Mouse (Mus musculus) myocyte (in vitro differentiated cells): Measurements from ENCODE around the gene Trim26. TPM values are rescaled to one million over a fixed set of nuclear protein-coding genes. Genes with fewer than 3 reads are reported as not detected.

Experiments used
- H3K27me3 ChIP-seq: one replicate; pipeline ENCODE4 v1.6.1; 2011; ENCODE audit not compliant: control insufficient read depth, insufficient read depth, insufficient read length
- H3K36me3 ChIP-seq: one replicate; pipeline ENCODE4 v1.6.1; 2011; ENCODE audit not compliant: control insufficient read depth, insufficient read depth
- H3K4me2 ChIP-seq: one replicate; pipeline ENCODE4 v1.6.1; 2011; ENCODE audit warnings: low read depth, control low read depth
- H3K4me3 ChIP-seq: one replicate; pipeline ENCODE4 v1.5.1; 2011; ENCODE audit warnings: mild to moderate bottlenecking, control low read depth, moderate library complexity
- H3K79me2 ChIP-seq: one replicate; pipeline ENCODE4 v1.6.1; 2011; ENCODE audit not compliant: control insufficient read depth, insufficient read depth
- H3ac ChIP-seq: one replicate; pipeline ENCODE4 v1.6.1; 2011; ENCODE audit not compliant: control insufficient read depth, insufficient read length
- CEBPB ChIP-seq: IDR thresholded peaks from 2 replicates; pipeline ENCODE4 v1.6.1; 2011; ENCODE audit warnings: mild to moderate bottlenecking, moderate library complexity; ENCODE audit not compliant: poor library complexity, insufficient read depth, severe bottlenecking
- E2F4 ChIP-seq: IDR thresholded peaks from one replicate; pipeline ENCODE4 v1.6.1; 2011; ENCODE audit warnings: mild to moderate bottlenecking, control low read depth, moderate library complexity; ENCODE audit not compliant: insufficient read depth
- MAX ChIP-seq: IDR thresholded peaks from one replicate; pipeline ENCODE4 v1.6.1; 2011; ENCODE audit warnings: low read depth, mild to moderate bottlenecking, control low read depth
- MYOD1 ChIP-seq, 3 experiments: IDR thresholded peaks; one replicate each; pipeline ENCODE4 v1.6.1; 2011; ENCODE audit warnings: control low read depth in 2 of 3, low read depth in 2 of 3, mild to moderate bottlenecking in 2 of 3, moderate library complexity in 1 of 3; ENCODE audit not compliant: insufficient read length in 2 of 3, control insufficient read depth in 1 of 3
- MYOG ChIP-seq, 3 experiments: IDR thresholded peaks; one replicate each; pipeline ENCODE4 v1.6.1; 2011; ENCODE audit warnings: control low read depth in 2 of 3, low read depth in 2 of 3, mild to moderate bottlenecking in 2 of 3; ENCODE audit not compliant: insufficient read length in 2 of 3, control insufficient read depth in 1 of 3, insufficient read depth in 1 of 3
- POLR2A ChIP-seq: IDR thresholded peaks from one replicate; pipeline ENCODE4 v1.6.1; 2011; ENCODE audit warnings: low read depth, mild to moderate bottlenecking, control low read depth, moderate library complexity; ENCODE audit not compliant: insufficient read length
- POLR2AphosphoS2 ChIP-seq: IDR thresholded peaks from one replicate; pipeline ENCODE4 v1.6.1; 2011; ENCODE audit warnings: low read depth, control low read depth; ENCODE audit not compliant: insufficient read length
- REST ChIP-seq: IDR thresholded peaks from one replicate; pipeline ENCODE4 v1.6.1; 2011; ENCODE audit warnings: mild to moderate bottlenecking, control low read depth, moderate library complexity; ENCODE audit not compliant: insufficient read depth, insufficient read length
- SRF ChIP-seq: IDR thresholded peaks from one replicate; pipeline ENCODE4 v1.6.1; 2011; ENCODE audit warnings: low read depth; ENCODE audit not compliant: control insufficient read depth, insufficient read length
- TCF12 ChIP-seq: IDR thresholded peaks from one replicate; pipeline ENCODE4 v1.6.1; 2011; ENCODE audit warnings: mild to moderate bottlenecking, control low read depth; ENCODE audit not compliant: poor library complexity, insufficient read depth, severe bottlenecking
- TCF3 ChIP-seq: IDR thresholded peaks from one replicate; pipeline ENCODE4 v1.6.1; 2011; ENCODE audit warnings: low read depth, control low read depth; ENCODE audit not compliant: insufficient read length
- USF1 ChIP-seq: IDR thresholded peaks from one replicate; pipeline ENCODE4 v1.6.1; 2011; ENCODE audit warnings: low read depth, mild to moderate bottlenecking, control low read depth, moderate library complexity
- polyA plus RNA-seq: library from polyadenylated mRNA; unstranded; fragments of >200 nt; fragmentation: generic; extraction: Trizol; gene quantifications from one replicate; pipeline ENCODE4 v1.2.1, GENCODE M21; 2012; ENCODE audit warnings: missing spikeins

Trim26 gene
- polyA plus RNA-seq, 1 experiment: 17.1 TPM

- Histone ChIP-seq H3K79me2 (no peaks in the 10 kb centered on the region), H3K27me3 (no peaks in the 10 kb centered on the region), H3K36me3 (no peaks in the 10 kb centered on the region), H3K4me2 (no peak overlapping the region), H3ac (no peak overlapping the region), H3K4me3 (no peak overlapping the region)
- no peak for TF ChIP-seq SRF
- no peak for TF ChIP-seq MYOD1 (IDR thresholded peaks at IDR 0.05; ENCODE audit: control insufficient read depth in 1 of 3, insufficient read length in 2 of 3, low read depth in 2 of 3)
Observed at GRCm38 (mm10) chr17:36892362-36892761, 55.4 kb downstream of the Trim26 start.

GRCm38 (mm10) chr17:36893387-36893786 is 56.5 kb downstream of the Trim26 start:
- no peak for TF ChIP-seq MYOG (IDR thresholded peaks at IDR 0.05; ENCODE audit: control insufficient read depth in 1 of 3, insufficient read depth in 1 of 3, insufficient read length in 2 of 3, low read depth in 2 of 3)
- TF ChIP-seq SRF: no peak
- TF ChIP-seq MAX: no peak
- TF ChIP-seq REST: no peak
- TF ChIP-seq POLR2A: no peak
- no peak for TF ChIP-seq USF1
- TF ChIP-seq MYOD1 (IDR thresholded peaks at IDR 0.05; ENCODE audit: control insufficient read depth in 1 of 3, insufficient read length in 2 of 3, low read depth in 2 of 3): no peak
- no peak for TF ChIP-seq POLR2AphosphoS2
- no peak for TF ChIP-seq TCF3
- no peak for TF ChIP-seq CEBPB
- TF ChIP-seq E2F4: no peak
- no peak for TF ChIP-seq TCF12
- Histone ChIP-seq H3K36me3 (no peaks in the 10 kb centered on the region), H3K4me2 (no peak overlapping the region), H3ac (no peak overlapping the region), H3K79me2 (no peaks in the 10 kb centered on the region), H3K4me3 (no peak overlapping the region), H3K27me3 (no peaks in the 10 kb centered on the region)

- Histone ChIP-seq H3K4me3 (no peak overlapping the region), H3ac (no peak overlapping the region), H3K36me3 (no peaks in the 10 kb centered on the region), H3K27me3 (no peaks in the 10 kb centered on the region), H3K4me2 (no peak overlapping the region), H3K79me2 (no peaks in the 10 kb centered on the region)
- no peak for TF ChIP-seq SRF
- TF ChIP-seq POLR2A: no peak
- TF ChIP-seq CEBPB: no peak
- TF ChIP-seq MAX: no peak
- TF ChIP-seq USF1: no peak
- TF ChIP-seq TCF3: no peak
- no peak for TF ChIP-seq MYOG (IDR thresholded peaks at IDR 0.05; ENCODE audit: control insufficient read depth in 1 of 3, insufficient read depth in 1 of 3, insufficient read length in 2 of 3, low read depth in 2 of 3)
- no peak for TF ChIP-seq POLR2AphosphoS2
- TF ChIP-seq REST: no peak
Observed at GRCm38 (mm10) chr17:36896583-36896982, 59.6 kb downstream of the Trim26 start.

- H3ac ChIP-seq: no peak overlapping the region
Observed at GRCm38 (mm10) chr17:36897065-36897464, 60.1 kb downstream of the Trim26 start.

GRCm38 (mm10) chr17:36897552-36898205 is 60.7 kb downstream of the Trim26 start, which contains the start of gene Trim31:
Trim31 (plus strand) TSS chr17:36898118.
- Histone ChIP-seq H3K79me2 (no peaks in the 10 kb centered on the region), H3K27me3 (no peaks in the 10 kb centered on the region), H3K4me2 (no peak within 1 kb of the TSS), H3ac (no peak within 1 kb of the TSS), H3K4me3 (no peak within 1 kb of the TSS), H3K36me3 (no peaks in the 10 kb centered on the region)
- TF ChIP-seq REST (no peak), USF1 (no peak), E2F4 (no peak), POLR2A (no peak), TCF12 (no peak), TCF3 (no peak), MYOD1 (IDR thresholded peaks at IDR 0.05; ENCODE audit: control insufficient read depth in 1 of 3, insufficient read length in 2 of 3, low read depth in 2 of 3) (no peak), SRF (no peak), MYOG (IDR thresholded peaks at IDR 0.05; ENCODE audit: control insufficient read depth in 1 of 3, insufficient read depth in 1 of 3, insufficient read length in 2 of 3, low read depth in 2 of 3) (no peak), CEBPB (no peak), POLR2AphosphoS2 (no peak), MAX (no peak)

More at GRCm38 (mm10) chr17:36897065-36897464, 60.1 kb downstream of the Trim26 start:
- Histone ChIP-seq H3K79me2 (no peaks in the 10 kb centered on the region), H3K27me3 (no peaks in the 10 kb centered on the region), H3K4me2 (no peak overlapping the region), H3K4me3 (no peak overlapping the region), H3K36me3 (no peaks in the 10 kb centered on the region)
- TF ChIP-seq SRF (no peak), POLR2AphosphoS2 (no peak), USF1 (no peak), CEBPB (no peak), MAX (no peak), TCF3 (no peak), REST (no peak), MYOD1 (IDR thresholded peaks at IDR 0.05; ENCODE audit: control insufficient read depth in 1 of 3, insufficient read length in 2 of 3, low read depth in 2 of 3) (no peak), POLR2A (no peak)
